Mouse (Mus musculus): Measurements from ENCODE around the gene Ift43. TPM values are rescaled to one million over a fixed set of nuclear protein-coding genes. Genes with fewer than 3 reads are reported as not detected.

The Ift43 gene
- polyA plus RNA-seq, 1 experiment from 2014 or later = 77.0 TPM

DNA sequence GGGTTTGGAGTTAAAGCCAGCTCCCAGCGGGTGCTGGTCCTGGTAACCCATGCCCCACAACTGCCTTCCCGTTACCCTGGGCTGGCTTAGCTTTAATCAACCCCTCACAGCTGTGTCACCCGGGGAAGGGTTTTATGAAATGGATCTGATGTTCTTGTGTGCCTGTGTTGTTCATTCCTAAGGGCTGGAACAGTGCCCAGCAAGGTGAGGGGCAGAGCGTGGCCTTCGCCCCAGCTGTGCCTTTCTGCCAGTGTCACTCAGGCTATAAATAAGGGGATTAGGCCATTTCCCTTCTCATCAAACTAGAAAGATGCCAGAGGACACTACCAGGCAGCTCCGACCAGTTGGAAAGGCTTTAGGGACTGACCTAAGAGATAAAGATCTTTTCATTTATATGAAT lies 32.5 kb upstream of the Ift43 start:
- Histone ChIP-seq H3K27me3 (ENCODE audit: control insufficient read depth, insufficient read depth, low read length) (no peaks in the 10 kb centered on the region), H3K9ac (ENCODE audit: low read depth, low read length) (no peak overlapping the region), H3K36me3 (ENCODE audit: control insufficient read depth, insufficient read depth, low read length) (no peaks in the 10 kb centered on the region), H3K4me1 (ENCODE audit: control insufficient read depth, insufficient read depth, low read length) (no peaks in the 10 kb centered on the region), H3K4me2 (replicated peaks; ENCODE audit: low read depth, low read length) (no peak overlapping the region), H3K9me3 (ENCODE audit: control insufficient read depth, low read length) (no peaks in the 10 kb centered on the region), H3K27ac (ENCODE audit: low read depth, low read length) (no peak overlapping the region), H3K4me3 (ENCODE audit: low read length) (no peak overlapping the region)
- WGBS = 73% methylated on average over 6 of the region's 6 CpGs
- ATAC-seq (ENCODE audit: low FRiP score, low TSS enrichment) = no peak

DNA sequence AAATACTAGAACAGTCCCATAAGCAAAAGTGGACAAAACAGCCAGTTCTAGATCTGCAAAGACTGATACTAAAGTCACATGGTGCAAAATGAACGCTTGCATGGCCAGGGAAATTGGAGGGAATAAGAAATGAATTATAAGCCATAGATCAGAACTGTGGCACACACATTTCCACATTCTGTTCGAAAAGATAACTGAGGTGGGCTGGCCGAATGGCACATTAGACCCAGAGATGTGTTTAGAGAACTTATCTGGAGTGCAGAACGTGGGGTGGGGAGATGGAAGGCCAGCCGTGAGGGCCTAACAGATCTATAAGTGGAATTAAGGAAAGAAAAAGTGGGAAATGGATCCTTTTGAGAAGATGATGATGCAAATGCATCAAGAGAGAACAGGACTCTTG lies 30.9 kb upstream of the Ift43 start:
- no peak for ATAC-seq (ENCODE audit: low FRiP score, low TSS enrichment)
- no peak overlapping the region for H3K4me2 ChIP-seq (replicated peaks; ENCODE audit: low read depth, low read length)
- H3K27me3 ChIP-seq (ENCODE audit: control insufficient read depth, insufficient read depth, low read length) = no peaks in the 10 kb centered on the region
- WGBS = 93% methylated on average over 5 of the region's 5 CpGs
- no peaks in the 10 kb centered on the region for H3K4me1 ChIP-seq (ENCODE audit: control insufficient read depth, insufficient read depth, low read length)
- no peak overlapping the region for H3K27ac ChIP-seq (ENCODE audit: low read depth, low read length)
- no peaks in the 10 kb centered on the region for H3K9me3 ChIP-seq (ENCODE audit: control insufficient read depth, low read length)
- no peaks in the 10 kb centered on the region; the same call in 1 of the 2 replicates for H3K36me3 ChIP-seq (ENCODE audit: control insufficient read depth, insufficient read depth, low read length)
- H3K4me3 ChIP-seq (ENCODE audit: low read length) = no peak overlapping the region
- H3K9ac ChIP-seq (ENCODE audit: low read depth, low read length) = no peak overlapping the region

DNA sequence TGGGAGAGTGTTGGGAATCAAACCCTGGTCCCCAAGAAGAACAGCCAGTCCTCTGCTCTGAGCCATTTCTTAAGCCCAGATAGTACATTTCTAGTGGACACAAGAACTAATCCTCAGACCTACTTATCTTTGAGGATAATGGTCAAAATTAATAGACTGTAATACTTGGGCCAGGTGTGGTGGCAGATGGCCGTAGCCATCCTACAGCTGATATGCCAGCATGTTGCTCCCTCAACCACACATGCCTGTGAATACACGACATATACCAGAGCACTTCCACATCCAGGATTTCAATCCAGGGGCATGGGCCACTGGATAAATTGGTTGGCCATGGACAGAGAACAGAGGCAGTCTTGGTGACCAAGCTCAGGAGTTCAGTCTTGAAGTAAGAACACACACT lies 27.0 kb upstream of the Ift43 start:
- Histone ChIP-seq H3K4me3 (ENCODE audit: low read length) (no peak overlapping the region), H3K27me3 (ENCODE audit: control insufficient read depth, insufficient read depth, low read length) (no peaks in the 10 kb centered on the region), H3K27ac (ENCODE audit: low read depth, low read length) (no peak overlapping the region), H3K9ac (ENCODE audit: low read depth, low read length) (no peak overlapping the region), H3K4me1 (ENCODE audit: control insufficient read depth, insufficient read depth, low read length) (no peaks in the 10 kb centered on the region), H3K36me3 (ENCODE audit: control insufficient read depth, insufficient read depth, low read length) (peaks cover 13% of the 10 kb centered on the region; the same call in 1 of the 2 replicates), H3K4me2 (replicated peaks; ENCODE audit: low read depth, low read length) (no peak overlapping the region), H3K9me3 (ENCODE audit: control insufficient read depth, low read length) (no peaks in the 10 kb centered on the region)
- 95% methylated on average over 2 of the region's 2 CpGs for WGBS
- ATAC-seq (ENCODE audit: low FRiP score, low TSS enrichment) = no peak

DNA sequence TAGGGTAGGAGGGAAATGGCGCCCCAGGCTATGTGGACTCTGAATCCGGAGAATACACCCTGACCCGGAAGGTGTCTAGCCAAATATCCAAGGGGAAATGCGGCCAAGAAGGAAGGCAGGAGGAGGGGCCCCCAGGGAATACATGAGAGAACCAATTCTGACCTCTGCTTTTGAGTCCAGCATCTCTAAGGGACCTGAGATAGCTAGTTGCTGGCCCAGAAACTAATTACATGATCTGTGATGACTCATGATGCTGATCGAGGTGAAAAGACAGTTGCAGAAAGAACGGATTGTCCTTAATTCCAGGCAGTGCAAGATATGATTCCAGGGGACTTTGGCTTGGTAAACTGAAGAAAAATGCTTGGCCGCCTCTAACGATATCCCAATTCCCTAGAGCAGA lies 25.4 kb upstream of the Ift43 start:
- H3K36me3 ChIP-seq (ENCODE audit: control insufficient read depth, insufficient read depth, low read length) = peaks cover 13% of the 10 kb centered on the region; the same call in 1 of the 2 replicates
- no peak overlapping the region for H3K27ac ChIP-seq (ENCODE audit: low read depth, low read length)
- H3K9me3 ChIP-seq (ENCODE audit: control insufficient read depth, low read length) = no peaks in the 10 kb centered on the region
- H3K27me3 ChIP-seq (ENCODE audit: control insufficient read depth, insufficient read depth, low read length) = no peaks in the 10 kb centered on the region
- ATAC-seq (ENCODE audit: low FRiP score, low TSS enrichment) = no peak
- H3K9ac ChIP-seq (ENCODE audit: low read depth, low read length) = no peak overlapping the region
- no peaks in the 10 kb centered on the region for H3K4me1 ChIP-seq (ENCODE audit: control insufficient read depth, insufficient read depth, low read length)
- 85% methylated on average over 8 of the region's 8 CpGs for WGBS
- H3K4me3 ChIP-seq (ENCODE audit: low read length) = no peak overlapping the region
- no peak overlapping the region for H3K4me2 ChIP-seq (replicated peaks; ENCODE audit: low read depth, low read length)

DNA sequence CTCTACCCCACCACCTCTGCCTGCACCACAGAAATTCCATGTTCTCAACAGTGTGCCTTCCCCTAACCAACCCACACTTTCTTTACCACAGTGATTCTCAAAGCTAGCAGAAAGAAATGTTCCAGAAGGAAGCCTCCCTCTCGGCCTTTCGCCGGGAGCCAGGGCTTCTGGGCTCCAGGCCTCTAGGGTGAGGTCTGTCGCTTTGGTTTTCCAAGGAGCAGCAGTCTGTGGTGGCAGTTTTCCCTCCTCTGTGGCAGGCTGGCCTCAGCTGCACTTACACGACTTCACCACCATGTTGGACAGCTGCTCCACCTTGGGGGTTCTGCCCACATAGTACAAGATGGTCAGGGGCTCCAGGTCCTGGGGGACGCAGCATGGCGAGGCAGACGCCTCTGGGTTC lies 24.8 kb upstream of the Ift43 start:
- no peaks in the 10 kb centered on the region for H3K9me3 ChIP-seq (ENCODE audit: control insufficient read depth, low read length)
- no peak overlapping the region for H3K27ac ChIP-seq (ENCODE audit: low read depth, low read length)
- H3K4me3 ChIP-seq (ENCODE audit: low read length) = no peak overlapping the region
- H3K4me1 ChIP-seq (ENCODE audit: control insufficient read depth, insufficient read depth, low read length) = no peaks in the 10 kb centered on the region
- no peak for ATAC-seq (ENCODE audit: low FRiP score, low TSS enrichment)
- H3K36me3 ChIP-seq (ENCODE audit: control insufficient read depth, insufficient read depth, low read length) = peaks cover 16% of the 10 kb centered on the region; the same call in 1 of the 2 replicates
- no peaks in the 10 kb centered on the region for H3K27me3 ChIP-seq (ENCODE audit: control insufficient read depth, insufficient read depth, low read length)
- WGBS = 83% methylated on average over 8 of the region's 8 CpGs
- H3K4me2 ChIP-seq (replicated peaks; ENCODE audit: low read depth, low read length) = no peak overlapping the region
- H3K9ac ChIP-seq (ENCODE audit: low read depth, low read length) = no peak overlapping the region

DNA sequence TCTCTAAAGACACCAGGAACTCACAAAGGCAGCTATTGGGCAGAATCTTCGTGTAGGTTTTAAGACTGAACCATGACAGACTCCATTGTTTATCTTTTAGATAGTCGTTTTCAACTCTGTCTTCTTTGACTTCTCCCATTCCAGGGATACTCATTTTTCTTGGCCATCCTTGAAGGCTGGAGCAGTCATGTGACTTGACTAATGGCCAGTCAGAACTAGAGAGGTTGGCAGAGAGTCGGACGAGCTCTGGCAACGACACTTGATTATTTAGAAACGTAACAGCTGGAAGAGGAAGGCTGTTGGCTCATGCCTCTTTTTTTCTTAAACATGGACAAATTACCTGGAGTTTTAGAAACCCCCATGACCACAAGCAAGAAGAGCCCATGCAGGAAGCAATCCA lies 23.0 kb upstream of the Ift43 start:
- no peaks in the 10 kb centered on the region for H3K4me1 ChIP-seq (ENCODE audit: control insufficient read depth, insufficient read depth, low read length)
- ATAC-seq (ENCODE audit: low FRiP score, low TSS enrichment) = no peak
- 81% methylated on average over 6 of the region's 6 CpGs for WGBS
- no peak overlapping the region for H3K4me3 ChIP-seq (ENCODE audit: low read length)
- no peak overlapping the region for H3K4me2 ChIP-seq (replicated peaks; ENCODE audit: low read depth, low read length)
- no peaks in the 10 kb centered on the region for H3K27me3 ChIP-seq (ENCODE audit: control insufficient read depth, insufficient read depth, low read length)
- H3K27ac ChIP-seq (ENCODE audit: low read depth, low read length) = no peak overlapping the region
- H3K9me3 ChIP-seq (ENCODE audit: control insufficient read depth, low read length) = no peaks in the 10 kb centered on the region
- H3K36me3 ChIP-seq (ENCODE audit: control insufficient read depth, insufficient read depth, low read length) = peaks cover 21% of the 10 kb centered on the region; the same call in 1 of the 2 replicates
- H3K9ac ChIP-seq (ENCODE audit: low read depth, low read length) = no peak overlapping the region

DNA sequence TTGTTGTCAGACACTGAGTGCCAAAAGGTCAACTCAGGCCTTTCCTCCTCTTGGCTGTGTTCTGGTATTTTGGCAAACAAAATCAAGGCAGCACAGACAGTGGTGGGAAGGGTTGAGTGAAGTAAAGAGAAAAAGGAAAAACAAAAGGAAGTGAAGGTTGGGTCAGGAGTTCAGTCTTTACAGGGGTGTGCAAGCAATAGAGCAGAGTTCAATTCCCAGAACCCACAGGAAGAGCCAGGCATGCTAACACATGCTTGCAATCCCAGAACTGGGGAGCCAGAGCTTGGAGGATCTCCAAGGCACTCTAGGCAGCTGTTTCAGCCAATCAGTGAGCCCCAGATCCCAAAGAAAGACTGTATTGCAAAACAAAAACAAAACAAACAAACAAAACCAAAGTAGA lies 17.5 kb upstream of the Ift43 start:
- peaks cover 16% of the 10 kb centered on the region for H3K36me3 ChIP-seq (ENCODE audit: control insufficient read depth, insufficient read depth, low read length)

DNA sequence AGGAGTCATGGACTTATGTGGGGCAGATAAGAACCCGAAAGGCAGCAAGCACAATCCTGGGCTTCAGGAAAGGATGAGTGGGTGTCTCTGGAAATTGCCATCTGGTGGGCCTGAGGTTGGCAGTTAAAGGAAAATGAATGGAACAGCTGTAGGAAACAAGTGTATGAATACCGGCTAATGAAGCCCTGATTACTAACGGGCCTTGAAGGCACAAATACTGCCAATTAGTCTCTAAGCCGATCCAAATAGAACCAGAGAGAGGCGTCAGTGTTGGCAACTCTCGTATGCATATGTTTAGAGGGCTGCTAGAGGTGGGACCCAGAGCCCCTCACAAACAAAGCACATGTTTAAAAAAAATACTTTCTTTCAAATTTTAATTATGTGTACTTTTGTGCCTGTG lies 10.9 kb upstream of the Ift43 start:
- Histone ChIP-seq H3K9ac (ENCODE audit: low read depth, low read length) (no peak overlapping the region), H3K4me3 (ENCODE audit: low read length) (no peak overlapping the region), H3K36me3 (ENCODE audit: control insufficient read depth, insufficient read depth, low read length) (peaks cover 8% of the 10 kb centered on the region), H3K27ac (ENCODE audit: low read depth, low read length) (no peak overlapping the region), H3K27me3 (ENCODE audit: control insufficient read depth, insufficient read depth, low read length) (no peaks in the 10 kb centered on the region), H3K4me2 (replicated peaks; ENCODE audit: low read depth, low read length) (no peak overlapping the region), H3K4me1 (ENCODE audit: control insufficient read depth, insufficient read depth, low read length) (peaks cover 6% of the 10 kb centered on the region; the same call in 1 of the 2 replicates), H3K9me3 (ENCODE audit: control insufficient read depth, low read length) (no peaks in the 10 kb centered on the region)
- ATAC-seq (ENCODE audit: low FRiP score, low TSS enrichment) = no peak
- WGBS = 90% methylated on average over 6 of the region's 6 CpGs

More for the DNA sequence above, 17.5 kb upstream of the Ift43 start:
- H3K9ac ChIP-seq (ENCODE audit: low read depth, low read length) = no peak overlapping the region
- H3K9me3 ChIP-seq (ENCODE audit: control insufficient read depth, low read length) = no peaks in the 10 kb centered on the region
- H3K27ac ChIP-seq (ENCODE audit: low read depth, low read length) = no peak overlapping the region
- no peaks in the 10 kb centered on the region for H3K27me3 ChIP-seq (ENCODE audit: control insufficient read depth, insufficient read depth, low read length)
- no peak overlapping the region for H3K4me3 ChIP-seq (ENCODE audit: low read length)
- no peak for ATAC-seq (ENCODE audit: low FRiP score, low TSS enrichment)
- no peak overlapping the region for H3K4me2 ChIP-seq (replicated peaks; ENCODE audit: low read depth, low read length)
- no peaks in the 10 kb centered on the region for H3K4me1 ChIP-seq (ENCODE audit: control insufficient read depth, insufficient read depth, low read length)

DNA sequence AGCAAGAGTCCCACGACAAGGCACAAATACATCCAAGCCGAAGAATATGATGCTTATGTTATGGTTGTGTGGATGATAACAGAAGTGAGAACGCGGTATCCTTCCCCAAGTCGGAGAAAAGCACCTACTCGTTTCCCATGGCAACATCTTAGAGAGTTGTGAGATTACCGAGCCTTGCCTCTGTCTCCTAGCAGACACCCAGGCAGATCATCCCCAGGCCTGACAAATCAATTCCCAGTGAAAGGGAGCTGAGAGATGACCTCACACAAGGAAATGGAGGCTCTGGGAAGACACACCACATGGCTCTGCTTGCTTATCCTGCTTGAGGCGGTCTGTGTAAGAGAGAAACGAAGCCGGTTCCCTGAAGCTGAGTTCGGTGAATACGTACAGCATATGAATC lies 7.7 kb upstream of the Ift43 start:
- no peaks in the 10 kb centered on the region for H3K36me3 ChIP-seq (ENCODE audit: control insufficient read depth, insufficient read depth, low read length)
- no peak overlapping the region for H3K9ac ChIP-seq (ENCODE audit: low read depth, low read length)
- no peak for ATAC-seq (ENCODE audit: low FRiP score, low TSS enrichment)
- H3K27me3 ChIP-seq (ENCODE audit: control insufficient read depth, insufficient read depth, low read length) = no peaks in the 10 kb centered on the region
- no peaks in the 10 kb centered on the region for H3K9me3 ChIP-seq (ENCODE audit: control insufficient read depth, low read length)
- H3K4me2 ChIP-seq (replicated peaks; ENCODE audit: low read depth, low read length) = no peak overlapping the region
- H3K27ac ChIP-seq (ENCODE audit: low read depth, low read length) = no peak overlapping the region
- H3K4me1 ChIP-seq (ENCODE audit: control insufficient read depth, insufficient read depth, low read length) = peaks cover 18% of the 10 kb centered on the region
- no peak overlapping the region for H3K4me3 ChIP-seq (ENCODE audit: low read length)
- 91% methylated on average over 12 of the region's 12 CpGs for WGBS

All from kidney, embryonic 14.5 days (tissue).